Mouse (Mus musculus) brown adipose tissue, adult 24 weeks (tissue): Measurements from ENCODE around the gene Itga2b. TPM values are rescaled to one million over a fixed set of nuclear protein-coding genes. Genes with fewer than 3 reads are reported as not detected.
A peak's percentile ranks its signal among the peaks of the same experiment; 100 is the strongest.
"Not testable (repeated sequence)": the region's sequence is repeated elsewhere in the genome, so short reads cannot be mapped to it uniquely, and the experiment has no call there.

Source experiments
- H3K27ac ChIP-seq: fragments of 200-500 bp; replicated peaks from 2 replicates; pipeline ENCODE4 v1.5.1; 2012; ENCODE audit warnings: low read depth, mild to moderate bottlenecking, low read length
- H3K4me1 ChIP-seq: fragments of 200-500 bp; 2 replicates; pipeline ENCODE4 v1.6.1; 2012; ENCODE audit warnings: low read length, mixed read lengths; ENCODE audit not compliant: control insufficient read depth, insufficient read depth, insufficient read length
- H3K4me3 ChIP-seq: fragments of 200-500 bp; 2 replicates; pipeline ENCODE4 v1.5.1; 2012; ENCODE audit warnings: low read depth, mild to moderate bottlenecking, low read length, moderate library complexity; ENCODE audit not compliant: insufficient read depth
- polyA plus RNA-seq: library from polyadenylated mRNA; stranded (reverse); fragments of >200 nt; gene quantifications from 2 replicates; pipeline ENCODE4 v1.2.4, GENCODE M21; 2012; ENCODE audit not compliant: missing spikeins, insufficient read depth, insufficient read length

Gene Itga2b
- polyA plus RNA-seq, 1 experiment: 1.4 TPM

DNA sequence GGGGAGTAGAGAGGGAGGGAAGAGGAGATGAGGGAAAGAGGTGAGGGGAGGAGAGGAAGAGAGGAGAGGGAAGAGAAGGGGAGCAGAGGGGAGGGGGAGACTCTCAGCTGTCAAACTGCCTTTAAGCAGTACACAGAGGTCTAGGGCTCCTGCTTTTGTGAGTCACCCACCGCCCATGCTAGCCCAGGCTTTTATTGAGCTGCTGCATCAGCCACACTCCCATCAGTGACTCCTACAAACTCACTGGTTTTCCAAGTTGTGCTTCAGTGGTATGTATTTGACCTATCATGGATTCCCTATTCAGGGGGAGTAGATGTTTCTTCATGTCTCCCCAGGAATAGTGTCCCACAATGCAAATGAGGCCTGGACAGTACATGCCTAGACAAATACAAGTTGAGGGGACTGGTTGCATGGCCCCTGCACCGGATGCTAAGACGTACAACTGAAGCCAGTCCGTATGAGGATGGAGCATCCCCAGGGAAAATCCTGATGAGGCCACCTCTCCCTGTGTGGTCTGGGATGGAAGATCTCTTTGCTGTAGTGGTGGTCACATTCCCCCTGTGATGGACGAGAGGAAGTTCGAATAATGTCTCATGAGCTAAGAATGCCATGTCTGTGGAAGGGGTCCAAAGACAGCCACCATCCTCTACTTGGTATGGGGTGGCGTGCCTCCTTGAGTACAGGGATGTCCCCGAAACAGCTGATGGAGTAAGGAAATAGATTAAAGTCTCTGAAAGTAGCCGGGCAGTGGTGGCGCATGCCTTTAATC lies 54.7 kb downstream of the Itga2b start:
- Histone ChIP-seq H3K4me1 (no peaks in the 10 kb centered on the region), H3K4me3 (no peak overlapping the region), H3K27ac (no peak overlapping the region)

DNA sequence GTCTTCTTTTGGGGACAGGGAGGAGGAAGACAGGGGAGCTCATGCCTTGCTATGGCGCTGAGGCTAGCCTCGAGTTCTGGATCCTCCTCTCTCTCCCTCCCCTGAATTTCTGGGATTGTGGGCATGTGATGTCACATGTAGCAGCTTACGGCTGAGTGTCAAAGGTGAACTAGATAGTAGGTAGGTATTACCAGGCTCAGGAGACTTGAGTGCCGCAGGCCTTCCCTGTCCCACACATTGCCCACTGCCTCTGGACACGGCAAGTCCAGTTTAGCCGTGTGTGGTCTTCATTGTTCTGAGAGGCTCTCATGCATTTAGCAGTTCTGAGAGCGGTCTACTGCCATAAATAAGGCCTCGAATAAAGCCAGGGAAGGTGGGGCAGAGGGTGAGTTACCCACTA lies 56.9 kb downstream of the Itga2b start:
- no peak overlapping the region for H3K4me3 ChIP-seq
- no peak overlapping the region for H3K27ac ChIP-seq
- no peaks in the 10 kb centered on the region for H3K4me1 ChIP-seq

DNA sequence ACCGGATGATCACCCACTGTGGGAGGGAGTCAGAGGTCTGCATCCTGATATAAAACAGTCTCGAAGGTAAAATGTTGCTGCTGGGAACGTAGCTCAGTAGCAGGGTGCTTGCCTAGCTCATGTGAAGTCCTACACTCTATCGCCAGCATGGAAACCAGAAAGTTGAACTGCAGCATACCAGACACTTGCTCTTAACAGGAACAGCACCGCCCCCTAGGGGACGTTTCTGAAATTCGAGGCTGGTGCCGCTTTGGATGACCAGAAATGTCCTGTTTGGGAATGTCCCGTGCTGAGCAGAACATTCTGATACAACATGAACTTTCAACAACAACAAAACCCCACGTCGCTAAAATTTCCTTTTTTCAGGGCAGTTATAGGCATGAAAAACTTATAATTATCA lies 58.2 kb downstream of the Itga2b start:
- H3K27ac ChIP-seq: no peak overlapping the region
- H3K4me3 ChIP-seq: no peak overlapping the region
- H3K4me1 ChIP-seq: no peaks in the 10 kb centered on the region

DNA sequence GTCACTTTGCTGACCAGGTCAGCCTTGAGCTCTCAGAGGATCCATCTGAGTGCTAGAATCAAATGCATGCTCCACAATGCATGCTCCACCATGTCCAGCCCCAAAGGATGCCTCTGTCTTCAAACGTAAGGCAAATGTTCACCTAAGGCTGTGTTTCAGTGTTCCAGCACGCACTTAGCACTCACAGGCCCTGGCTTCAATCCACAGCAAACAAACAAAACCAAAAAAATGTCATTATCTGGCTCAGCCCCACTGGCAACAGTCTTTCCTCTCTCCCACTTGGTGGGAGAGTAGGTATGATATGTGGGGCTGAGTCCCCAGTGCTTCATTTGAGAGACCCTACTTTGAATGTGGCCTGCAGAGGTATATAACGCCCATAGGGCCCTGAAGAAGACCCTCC lies 58.9 kb downstream of the Itga2b start:
- H3K27ac ChIP-seq: no peak overlapping the region
- no peak overlapping the region for H3K4me3 ChIP-seq
- H3K4me1 ChIP-seq: peaks cover 2% of the 10 kb centered on the region; the same call in 1 of the 2 replicates

DNA sequence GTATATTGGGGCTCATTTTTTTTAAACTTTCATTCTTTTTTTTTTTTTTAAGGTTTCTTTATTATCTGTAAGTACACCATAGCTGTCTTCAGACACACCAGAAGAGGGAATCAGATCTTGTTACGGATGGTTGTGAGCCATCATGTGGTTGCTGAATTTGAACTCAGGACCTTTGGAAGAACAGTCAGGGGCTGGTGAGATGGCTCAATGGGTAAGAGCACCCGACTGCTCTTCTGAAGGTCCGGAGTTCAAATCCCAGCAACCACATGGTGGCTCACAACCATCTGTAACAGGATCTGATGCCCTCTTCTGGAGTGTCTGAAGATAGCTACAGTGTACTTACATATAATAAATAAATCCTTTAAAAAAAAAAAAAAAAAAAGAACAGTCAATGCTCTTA lies 59.6 kb downstream of the Itga2b start:
- H3K27ac ChIP-seq, H3K4me3 ChIP-seq: not testable (repeated sequence)

DNA sequence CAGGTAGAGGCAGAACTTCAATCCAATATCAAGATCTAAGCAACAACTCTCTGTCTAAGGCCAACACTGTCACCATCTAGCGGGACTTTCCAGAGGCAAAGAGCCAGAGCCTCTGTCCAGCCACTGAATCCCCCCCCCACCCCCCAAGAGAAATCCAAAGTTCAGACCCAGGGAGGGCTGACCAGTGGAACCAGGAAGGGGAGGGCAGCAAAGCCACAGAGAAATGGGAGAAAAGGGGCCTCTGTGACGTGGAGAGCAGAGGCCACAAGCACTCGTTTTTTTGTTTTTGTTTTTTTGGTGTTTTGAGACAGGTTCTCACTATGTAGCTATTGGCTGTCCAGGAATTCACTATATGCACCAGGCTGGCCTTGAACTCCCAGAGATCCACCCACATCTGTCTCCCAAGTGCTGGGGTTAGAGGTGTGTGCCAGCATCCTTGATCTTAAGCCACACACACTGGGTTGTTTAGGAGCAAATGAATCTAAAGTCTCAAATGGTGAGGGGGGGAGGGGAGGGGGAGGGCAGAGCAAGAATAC lies 60.1 kb downstream of the Itga2b start:
- H3K27ac ChIP-seq: no peak overlapping the region
- H3K4me3 ChIP-seq: no peak overlapping the region
- H3K4me1 ChIP-seq: peaks cover 4% of the 10 kb centered on the region; the same call in 1 of the 2 replicates

More for the DNA sequence above, 59.6 kb downstream of the Itga2b start:
- not testable (repeated sequence) for H3K4me1 ChIP-seq

DNA sequence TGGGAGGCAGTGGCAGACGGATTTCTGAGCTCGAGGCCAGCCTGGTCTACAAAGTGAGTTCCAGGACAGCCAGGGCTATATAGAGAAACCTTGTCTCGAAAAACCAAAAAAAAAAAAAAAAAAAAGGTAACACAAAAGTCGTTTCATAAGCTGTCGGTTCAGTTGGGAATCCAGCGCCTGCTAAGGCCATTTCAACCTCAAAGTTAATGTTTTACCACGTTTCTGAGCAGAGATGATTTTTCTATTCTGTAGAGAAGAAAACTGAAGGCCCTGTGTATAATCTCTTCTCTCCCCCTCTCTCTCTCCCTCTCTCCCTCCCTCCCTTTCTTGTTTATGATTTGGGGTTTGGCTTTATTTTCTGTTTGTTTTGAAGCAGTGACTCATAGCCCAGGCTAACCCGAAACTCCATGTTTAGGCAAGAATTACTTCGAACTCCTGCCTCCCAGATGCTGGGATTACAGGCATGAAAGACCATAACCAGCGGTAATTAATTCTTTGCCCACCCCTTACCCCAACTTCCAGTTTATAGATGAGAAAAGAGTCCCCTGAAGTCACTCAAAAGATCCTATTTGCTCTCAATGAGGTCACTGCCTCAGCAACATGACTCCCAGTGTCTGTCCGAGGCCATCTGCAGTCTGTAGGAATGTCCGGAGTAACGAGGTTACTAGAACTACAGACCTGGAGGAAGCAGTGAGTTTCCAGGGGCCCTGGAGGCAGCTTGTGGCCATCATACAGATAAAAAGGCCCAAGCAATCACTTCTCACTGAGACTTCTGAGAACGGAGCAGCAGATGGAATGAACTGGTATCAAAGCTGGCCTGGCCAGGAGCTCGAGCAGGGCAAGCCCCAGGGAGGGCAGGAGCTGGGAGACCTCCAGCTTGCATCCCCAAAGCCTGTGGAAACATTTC lies 60.8 kb downstream of the Itga2b start:
- Histone ChIP-seq H3K4me1 (peaks cover 4% of the 10 kb centered on the region; the same call in 1 of the 2 replicates), H3K27ac (peak overlapping the region; percentile 63), H3K4me3 (peak overlapping the region; percentile 25)

DNA sequence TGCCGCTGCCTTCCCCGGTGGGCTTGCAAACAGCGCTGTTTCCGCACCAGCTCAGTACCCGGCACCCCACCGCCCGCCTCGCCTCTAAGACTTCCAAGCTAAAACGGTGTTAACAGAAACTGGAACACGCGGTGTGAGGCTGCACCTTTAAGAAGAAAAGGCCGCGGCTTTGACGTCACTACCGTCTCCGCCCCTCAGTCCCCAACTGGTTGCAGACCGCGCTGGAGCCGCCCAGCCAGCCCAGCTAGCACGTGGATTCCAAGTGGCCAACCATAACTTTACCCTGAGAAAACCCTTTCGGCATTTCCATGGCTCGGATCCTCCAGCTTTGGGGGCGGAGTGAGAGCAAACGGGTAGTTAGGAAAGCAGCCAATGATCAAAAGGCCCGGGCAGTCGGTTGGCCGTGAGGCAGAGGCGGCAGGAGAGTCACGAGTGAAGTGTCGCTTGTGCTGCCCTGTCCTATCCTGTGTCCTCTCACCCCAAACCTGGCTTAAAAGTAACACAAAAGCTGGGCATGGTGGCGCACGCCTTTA lies 61.5 kb downstream of the Itga2b start:
- Histone ChIP-seq H3K4me3 (peak overlapping the region; percentile 68), H3K27ac (peak overlapping the region; percentile 94), H3K4me1 (peaks cover 4% of the 10 kb centered on the region; the same call in 1 of the 2 replicates)

DNA sequence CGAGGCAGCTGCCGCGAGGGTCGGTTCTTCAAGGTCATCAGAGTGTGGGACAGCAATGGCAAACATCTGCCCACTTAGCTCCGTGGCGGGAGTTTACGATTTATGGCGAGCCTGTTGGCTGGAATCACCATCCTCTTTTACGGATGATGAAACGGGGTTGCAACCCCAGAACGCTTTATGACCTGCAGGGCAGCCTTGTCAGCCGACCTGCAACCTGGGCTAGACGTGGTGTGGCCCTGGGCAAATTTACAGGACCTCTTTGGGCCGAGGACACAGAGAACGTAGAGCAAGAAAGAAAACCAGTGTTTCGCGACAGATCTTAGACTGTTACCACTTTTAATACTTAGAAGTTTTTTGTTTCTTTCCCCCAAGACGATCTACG lies 62.1 kb downstream of the Itga2b start, which contains the start of gene Slc25a39:
TSS of gene Slc25a39 (minus strand) at position 113 of the 382 bp plus-strand sequence.
- Histone ChIP-seq H3K4me1 (peaks cover 4% of the 10 kb centered on the region; the same call in 1 of the 2 replicates), H3K4me3 (peak within 1 kb of the TSS; percentile 73), H3K27ac (peak within 1 kb of the TSS; percentile 94)

DNA sequence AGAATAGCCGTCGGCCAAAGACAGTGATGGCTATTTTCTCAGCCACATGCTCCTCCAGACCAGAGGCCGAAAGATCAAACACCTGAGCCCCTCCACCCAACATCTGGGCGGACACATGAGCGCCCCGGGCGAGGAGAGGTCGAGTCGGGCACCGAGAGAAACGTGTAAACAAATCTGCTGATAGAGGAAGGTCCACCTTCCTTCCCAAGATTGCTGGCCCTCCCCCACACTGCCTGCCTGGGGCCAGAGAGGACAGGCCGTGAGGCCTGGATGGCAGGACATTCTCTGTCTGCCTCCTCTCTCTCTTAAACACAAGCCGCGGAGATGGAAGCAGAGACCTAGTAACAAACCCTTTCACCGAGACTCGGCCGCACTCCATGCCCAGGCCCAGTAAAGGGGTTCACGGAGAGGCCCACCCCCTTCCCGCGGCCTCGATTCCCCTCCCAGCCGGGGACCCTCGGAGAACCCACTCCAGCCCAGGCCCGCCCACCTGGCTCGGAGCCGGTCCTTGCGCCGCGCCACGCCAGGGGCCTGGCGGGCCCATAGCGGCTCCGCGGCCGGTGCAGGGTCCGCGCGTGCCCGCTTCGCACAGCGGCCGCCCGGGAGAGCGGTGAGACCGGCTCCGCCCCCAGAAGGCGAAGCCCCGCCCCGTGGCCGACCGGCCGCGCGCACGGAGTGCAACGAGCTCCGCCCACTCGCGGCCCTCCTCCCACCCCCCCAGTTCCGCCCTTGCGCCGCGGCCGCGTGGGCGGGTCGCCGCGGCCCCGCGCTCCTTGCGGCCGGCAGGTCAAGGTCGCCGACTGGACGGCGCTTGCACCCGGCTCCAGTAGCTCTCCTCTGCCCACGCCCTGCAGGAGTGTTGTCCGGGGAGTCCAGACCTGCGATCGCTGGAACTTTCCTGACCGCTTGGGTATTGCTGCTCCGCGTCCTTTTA lies 62.8 kb downstream of the Itga2b start:
- H3K27ac ChIP-seq: peak overlapping the region; percentile 94
- H3K4me1 ChIP-seq: peaks cover 4% of the 10 kb centered on the region; the same call in 1 of the 2 replicates
- peak overlapping the region; percentile 73 for H3K4me3 ChIP-seq

DNA sequence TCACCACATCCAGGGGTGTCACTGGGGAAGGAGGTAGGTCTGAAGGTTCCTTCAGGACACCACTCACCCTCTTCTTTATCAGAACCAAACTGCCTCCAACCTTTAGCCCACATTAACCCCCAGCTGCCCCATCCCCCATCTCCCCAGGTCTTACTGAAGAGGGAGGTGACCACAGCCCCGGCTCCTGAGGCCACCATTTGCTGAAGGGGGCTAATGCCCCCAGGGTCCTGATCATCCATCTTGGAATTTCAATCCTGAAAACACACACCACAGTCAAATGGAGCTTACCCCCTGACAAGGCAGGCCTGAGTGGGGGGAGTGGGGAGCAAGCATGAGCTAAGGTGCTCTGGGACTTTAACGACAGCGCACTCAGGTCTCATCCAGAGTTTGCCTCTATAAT lies 63.5 kb downstream of the Itga2b start:
- peak overlapping the region; percentile 73 for H3K4me3 ChIP-seq
- peak overlapping the region; percentile 92 for H3K27ac ChIP-seq
- H3K4me1 ChIP-seq: peaks cover 4% of the 10 kb centered on the region; the same call in 1 of the 2 replicates

DNA sequence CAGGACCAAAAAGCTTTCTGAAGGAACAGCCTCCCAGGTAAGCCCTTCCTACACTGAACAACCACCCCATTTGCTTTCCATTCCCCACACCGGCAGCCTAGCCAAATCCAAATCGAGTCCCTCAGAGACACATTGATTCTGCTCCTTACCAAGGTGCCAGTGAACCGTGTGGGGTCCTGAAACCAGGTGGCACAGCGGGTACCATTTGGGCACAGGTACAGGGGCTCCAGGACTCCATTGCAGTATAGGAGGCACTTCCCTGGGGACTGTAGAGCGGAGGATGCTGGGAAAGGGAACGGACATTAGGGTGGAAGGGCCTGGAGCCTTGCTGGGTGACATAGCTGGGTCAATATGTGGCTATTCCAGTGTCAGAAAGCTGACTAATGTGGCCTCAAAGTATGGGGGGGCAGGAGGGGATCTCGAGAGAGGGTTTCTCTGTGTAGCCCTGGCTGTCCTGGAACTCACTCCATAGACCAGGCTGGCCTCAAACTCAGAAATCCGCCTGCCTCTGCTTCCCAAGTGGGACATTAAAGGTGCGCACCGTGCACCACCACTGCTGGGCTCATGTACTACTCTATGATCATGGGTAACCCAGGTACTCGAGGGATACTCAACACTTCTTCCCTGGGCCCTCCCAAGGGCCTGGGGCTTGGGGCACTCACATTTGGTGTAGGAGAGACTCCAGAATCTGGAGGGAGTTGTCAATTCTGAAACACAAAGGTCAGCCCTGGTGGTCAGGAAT lies 64.2 kb downstream of the Itga2b start:
- H3K4me3 ChIP-seq: peak overlapping the region; percentile 73
- H3K4me1 ChIP-seq: peaks cover 4% of the 10 kb centered on the region; the same call in 1 of the 2 replicates
- H3K27ac ChIP-seq: peak overlapping the region; percentile 92

DNA sequence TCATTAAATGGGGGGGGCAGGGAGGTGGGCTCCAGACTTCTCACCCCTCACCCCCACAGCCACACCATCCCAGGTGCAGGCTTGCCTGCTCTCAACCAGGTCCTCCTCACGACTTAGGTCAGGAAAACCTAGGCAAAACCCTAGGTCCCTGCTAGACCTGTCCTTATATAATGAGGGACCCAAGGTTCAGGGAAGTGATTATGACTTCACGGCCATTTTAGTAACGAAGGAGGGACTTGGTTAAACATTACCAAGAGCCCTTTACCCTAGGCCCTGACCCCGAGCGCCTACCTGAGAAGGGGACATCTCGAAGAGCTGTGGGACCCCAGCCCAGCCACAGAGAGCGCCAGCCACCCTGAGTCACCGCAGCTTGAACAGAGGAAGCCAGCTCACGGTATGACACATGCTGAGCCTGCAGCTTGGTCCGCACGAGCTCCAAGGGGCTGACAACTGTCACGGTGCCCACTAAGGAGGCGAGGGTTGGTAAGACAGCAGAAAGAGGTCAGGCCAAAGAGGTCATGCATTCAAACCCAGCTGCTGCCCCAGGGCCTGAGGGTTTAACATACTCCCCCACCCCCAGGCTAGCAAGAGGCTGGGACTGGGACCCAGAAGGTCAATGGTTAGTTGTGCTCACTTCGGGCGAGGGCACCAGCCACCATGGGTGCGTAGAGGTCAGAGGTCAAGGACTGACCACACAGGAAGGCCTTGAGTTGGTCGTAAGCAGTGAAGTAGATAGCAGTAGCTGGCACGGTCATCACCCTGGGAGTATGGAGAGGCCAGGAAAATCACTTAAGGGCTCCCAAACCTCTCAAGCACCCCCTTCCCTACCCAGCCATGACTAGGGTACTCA lies 65.5 kb downstream of the Itga2b start:
- Histone ChIP-seq H3K27ac (no peak overlapping the region), H3K4me3 (no peak overlapping the region), H3K4me1 (peaks cover 4% of the 10 kb centered on the region; the same call in 1 of the 2 replicates)
